Mouse (Mus musculus): ENCODE results near the gene Sorl1. TPM values are rescaled to one million over a fixed set of nuclear protein-coding genes. Genes with fewer than 3 reads are reported as not detected.

Gene Sorl1
- polyA plus RNA-seq, 1 experiment: under 0.01 TPM

DNA sequence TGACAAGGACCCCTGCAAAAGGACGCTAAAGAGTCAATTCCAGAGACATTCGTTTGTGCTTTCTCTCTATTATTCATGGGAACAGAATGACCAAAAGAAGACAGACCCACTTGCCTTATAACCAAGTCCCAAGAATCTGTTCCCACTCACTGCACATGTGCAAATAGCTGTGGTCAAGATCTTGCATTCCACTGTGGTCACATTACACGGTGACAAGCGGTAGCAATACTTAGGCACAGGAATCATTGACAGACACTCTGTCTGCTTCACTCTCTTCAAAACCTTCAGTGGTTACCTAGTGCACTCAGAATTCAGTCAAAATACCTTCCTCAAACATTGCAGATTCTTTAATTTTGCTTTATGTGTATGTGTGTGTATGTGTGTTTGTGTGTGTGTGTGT, 36.2 kb downstream of the Sorl1 start:
- Histone ChIP-seq H3K4me3 (replicated peaks) (no peak overlapping the region), H3K9me3 (ENCODE audit: control insufficient read depth, low read length) (no peaks in the 10 kb centered on the region), H3K4me1 (ENCODE audit: control insufficient read depth) (no peaks in the 10 kb centered on the region), H3K27me3 (ENCODE audit: control insufficient read depth) (no peaks in the 10 kb centered on the region), H3K36me3 (ENCODE audit: control insufficient read depth) (no peaks in the 10 kb centered on the region)
- TF ChIP-seq GATA1 (IDR thresholded peaks at IDR 0.05; ENCODE audit: low read length) (no peak), TAL1 (IDR thresholded peaks at IDR 0.05; ENCODE audit: low read length) (no peak)

DNA sequence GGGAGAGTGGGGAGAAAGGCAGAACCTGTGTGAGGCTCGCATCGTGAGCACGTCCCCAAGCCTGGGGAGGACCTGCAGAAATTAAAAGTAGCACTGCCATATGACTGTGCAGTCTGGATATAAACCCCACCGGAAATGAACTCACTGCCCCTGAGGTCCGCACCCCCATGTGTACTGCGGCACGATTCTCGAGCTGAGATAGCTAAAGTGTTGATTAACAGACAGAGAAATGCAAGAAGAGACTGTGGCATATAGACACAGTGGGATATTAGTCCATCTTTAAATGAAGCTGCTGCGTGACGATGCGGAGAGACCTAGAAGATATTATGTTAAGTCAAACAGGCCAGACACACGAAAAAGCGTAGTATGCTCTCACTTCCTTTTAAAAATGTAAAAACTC, 38.1 kb downstream of the Sorl1 start:
- no peak for TF ChIP-seq TAL1 (IDR thresholded peaks at IDR 0.05; ENCODE audit: low read length)
- no peak for TF ChIP-seq GATA1 (IDR thresholded peaks at IDR 0.05; ENCODE audit: low read length)
- H3K4me3 ChIP-seq (replicated peaks): no peak overlapping the region

DNA sequence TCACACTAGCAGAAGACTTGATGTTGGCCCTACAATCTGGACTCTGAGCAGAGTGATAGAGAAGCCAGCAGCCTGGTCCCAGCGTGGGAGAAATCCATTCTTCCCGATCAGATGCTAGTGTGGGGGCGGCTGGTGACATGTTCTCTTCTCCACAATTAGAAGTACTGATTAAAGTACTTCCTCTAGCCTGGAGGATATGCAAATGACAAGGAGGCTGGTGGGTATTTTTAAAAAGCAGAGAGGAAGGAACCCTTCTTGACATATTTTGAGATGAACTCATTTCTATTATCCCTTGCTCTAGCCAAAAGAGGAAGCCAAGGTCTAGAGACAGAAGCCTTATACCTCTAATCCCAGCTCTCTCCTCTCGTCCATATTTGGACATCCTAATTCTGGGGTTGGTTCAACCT, 40.4 kb downstream of the Sorl1 start:
- Histone ChIP-seq H3K4me3 (replicated peaks) (no peak overlapping the region), H3K9me3 (ENCODE audit: control insufficient read depth, low read length) (no peaks in the 10 kb centered on the region), H3K27me3 (ENCODE audit: control insufficient read depth) (no peaks in the 10 kb centered on the region), H3K36me3 (ENCODE audit: control insufficient read depth) (no peaks in the 10 kb centered on the region), H3K4me1 (ENCODE audit: control insufficient read depth) (no peaks in the 10 kb centered on the region)
- TF ChIP-seq GATA1 (IDR thresholded peaks at IDR 0.05; ENCODE audit: low read length) (no peak), TAL1 (IDR thresholded peaks at IDR 0.05; ENCODE audit: low read length) (no peak)

More for the DNA sequence above, 38.1 kb downstream of the Sorl1 start:
- Histone ChIP-seq H3K36me3 (ENCODE audit: control insufficient read depth) (no peaks in the 10 kb centered on the region), H3K9me3 (ENCODE audit: control insufficient read depth, low read length) (no peaks in the 10 kb centered on the region), H3K4me1 (ENCODE audit: control insufficient read depth) (no peaks in the 10 kb centered on the region), H3K27me3 (ENCODE audit: control insufficient read depth) (no peaks in the 10 kb centered on the region)

DNA sequence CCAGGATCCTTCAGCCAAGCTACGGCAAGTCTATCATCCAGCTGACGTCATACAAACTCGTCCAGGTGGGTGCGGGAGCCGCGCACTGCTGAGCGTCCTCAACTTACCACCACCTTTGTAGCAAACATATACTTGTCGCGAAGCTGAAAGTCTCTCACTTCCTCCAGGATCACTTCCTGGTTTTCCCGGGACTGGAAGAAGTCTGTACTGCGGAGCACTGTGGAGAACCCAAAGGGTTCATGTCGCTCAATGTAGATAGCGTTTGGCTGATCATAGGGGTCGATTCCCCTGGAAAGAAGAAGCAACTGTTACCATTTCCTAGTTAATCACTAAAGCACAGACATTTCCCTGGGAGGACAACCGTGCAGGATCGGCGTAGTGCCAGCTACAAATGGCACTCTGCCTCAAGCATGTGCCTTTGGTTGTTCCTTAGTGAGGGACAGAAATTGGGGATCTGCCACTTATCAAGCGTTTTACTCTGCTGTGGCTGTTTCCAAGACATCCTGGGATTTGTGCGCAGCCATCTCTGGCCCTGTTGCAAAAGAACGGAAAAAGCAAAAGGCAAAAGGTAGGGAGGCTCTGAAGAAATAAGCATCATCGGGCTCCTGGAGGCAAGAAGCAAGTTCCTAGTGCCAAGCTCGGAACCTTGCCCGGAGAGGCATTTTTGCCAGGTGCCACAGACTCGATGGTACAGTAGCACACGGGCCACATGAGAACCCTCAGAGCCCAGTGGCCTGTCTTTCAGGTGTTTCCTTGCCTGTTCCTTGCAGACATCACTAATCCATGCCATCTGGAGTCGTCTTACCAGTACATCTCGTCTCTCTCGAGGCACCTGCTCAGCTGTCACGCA, 42.2 kb downstream of the Sorl1 start:
- TF ChIP-seq TAL1 (IDR thresholded peaks at IDR 0.05; ENCODE audit: low read length) (no peak), GATA1 (IDR thresholded peaks at IDR 0.05; ENCODE audit: low read length) (no peak)
- Histone ChIP-seq H3K9me3 (ENCODE audit: control insufficient read depth, low read length) (no peaks in the 10 kb centered on the region), H3K4me1 (ENCODE audit: control insufficient read depth) (no peaks in the 10 kb centered on the region), H3K4me3 (replicated peaks) (no peak overlapping the region), H3K36me3 (ENCODE audit: control insufficient read depth) (no peaks in the 10 kb centered on the region), H3K27me3 (ENCODE audit: control insufficient read depth) (no peaks in the 10 kb centered on the region)

DNA sequence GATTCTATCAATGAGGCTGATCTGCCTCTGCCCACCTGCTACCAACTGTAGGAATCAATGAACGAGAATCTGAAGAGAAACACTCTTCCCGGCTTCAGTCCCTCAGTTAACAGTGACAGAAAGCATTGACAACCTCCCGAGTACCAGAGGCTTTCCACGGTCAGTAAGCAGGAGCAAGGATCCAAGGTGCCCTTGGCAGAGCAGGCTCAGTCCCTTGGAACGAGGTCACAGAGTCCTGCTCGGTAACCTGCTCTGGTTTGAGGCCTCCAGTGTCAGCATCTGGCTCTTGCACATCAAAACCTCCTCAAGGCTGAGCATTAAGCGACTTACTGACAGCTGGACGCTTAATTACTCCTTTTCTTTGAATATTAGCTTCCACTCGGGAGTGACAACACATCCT, 43.4 kb downstream of the Sorl1 start:
- H3K27me3 ChIP-seq (ENCODE audit: control insufficient read depth): no peaks in the 10 kb centered on the region
- H3K9me3 ChIP-seq (ENCODE audit: control insufficient read depth, low read length): no peaks in the 10 kb centered on the region
- no peaks in the 10 kb centered on the region for H3K4me1 ChIP-seq (ENCODE audit: control insufficient read depth)
- no peaks in the 10 kb centered on the region for H3K36me3 ChIP-seq (ENCODE audit: control insufficient read depth)
- TF ChIP-seq TAL1 (IDR thresholded peaks at IDR 0.05; ENCODE audit: low read length) (no peak), GATA1 (IDR thresholded peaks at IDR 0.05; ENCODE audit: low read length) (no peak)
- H3K4me3 ChIP-seq (replicated peaks): no peak overlapping the region

DNA sequence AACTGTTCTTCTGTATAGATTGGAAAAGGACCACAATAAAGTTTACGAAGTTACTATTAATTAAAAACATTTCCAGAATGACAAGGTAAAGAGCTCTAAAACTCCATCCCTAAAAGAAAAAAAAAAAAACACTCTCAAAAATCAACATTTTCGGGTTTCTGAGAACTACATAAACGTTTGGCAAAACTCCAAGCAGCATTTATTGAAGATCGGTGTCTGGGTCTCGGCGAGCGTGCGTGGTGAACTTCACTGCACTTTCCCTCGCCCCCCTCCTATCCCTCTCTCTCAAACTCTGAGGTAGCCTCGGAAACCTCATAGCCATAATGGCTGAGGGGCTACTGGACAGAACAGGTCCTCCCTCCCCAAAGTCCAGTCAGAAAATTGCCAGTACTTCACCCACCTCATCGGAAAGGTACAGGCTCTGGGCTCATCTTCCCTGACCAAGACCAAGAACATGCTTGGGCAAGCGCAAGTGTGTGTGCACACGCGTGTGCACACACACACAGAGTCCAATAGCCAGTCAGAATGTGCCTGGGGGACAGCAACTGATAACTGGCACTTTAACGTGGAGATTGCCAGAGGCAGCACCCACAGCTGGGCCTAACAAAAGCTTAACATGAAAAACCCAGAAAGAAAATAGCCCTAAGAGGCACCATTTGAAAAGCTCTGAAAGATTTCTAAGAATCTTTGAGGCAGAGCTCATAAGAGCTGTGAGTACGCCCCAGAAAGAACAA, 46.8 kb downstream of the Sorl1 start:
- Histone ChIP-seq H3K4me3 (replicated peaks) (no peak overlapping the region), H3K36me3 (ENCODE audit: control insufficient read depth) (no peaks in the 10 kb centered on the region), H3K4me1 (ENCODE audit: control insufficient read depth) (no peaks in the 10 kb centered on the region), H3K27me3 (ENCODE audit: control insufficient read depth) (no peaks in the 10 kb centered on the region), H3K9me3 (ENCODE audit: control insufficient read depth, low read length) (no peaks in the 10 kb centered on the region)
- TF ChIP-seq GATA1 (IDR thresholded peaks at IDR 0.05; ENCODE audit: low read length) (no peak), TAL1 (IDR thresholded peaks at IDR 0.05; ENCODE audit: low read length) (no peak)

DNA sequence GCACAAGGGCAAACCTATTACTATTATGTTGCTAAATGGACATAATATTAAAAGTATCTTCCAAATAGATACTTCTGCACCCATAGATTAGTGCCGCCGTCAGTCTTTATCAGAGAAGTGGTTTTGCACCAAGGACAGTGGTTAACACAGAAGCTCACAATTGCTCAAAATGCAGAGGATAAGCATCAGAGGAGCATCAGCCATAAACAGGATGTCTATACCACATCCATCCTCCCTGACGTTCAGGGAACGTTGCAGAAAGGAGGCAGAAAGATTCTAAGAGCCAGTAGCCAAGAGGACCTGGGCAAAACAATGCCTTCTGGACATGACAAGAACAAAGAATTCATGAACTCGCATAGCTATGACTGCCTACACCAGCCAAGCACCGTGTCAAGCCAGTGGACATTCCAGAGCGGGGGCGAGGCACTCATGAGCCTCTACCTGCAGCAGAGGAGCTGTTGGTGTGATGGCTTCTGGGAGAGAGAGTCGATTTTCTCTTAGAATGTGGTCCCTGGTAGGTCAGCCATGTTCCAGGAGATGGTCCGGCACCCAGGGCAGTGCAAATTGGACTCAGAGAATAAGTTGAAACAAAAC, 47.7 kb downstream of the Sorl1 start:
- Histone ChIP-seq H3K36me3 (ENCODE audit: control insufficient read depth) (no peaks in the 10 kb centered on the region), H3K4me3 (replicated peaks) (no peak overlapping the region)

DNA sequence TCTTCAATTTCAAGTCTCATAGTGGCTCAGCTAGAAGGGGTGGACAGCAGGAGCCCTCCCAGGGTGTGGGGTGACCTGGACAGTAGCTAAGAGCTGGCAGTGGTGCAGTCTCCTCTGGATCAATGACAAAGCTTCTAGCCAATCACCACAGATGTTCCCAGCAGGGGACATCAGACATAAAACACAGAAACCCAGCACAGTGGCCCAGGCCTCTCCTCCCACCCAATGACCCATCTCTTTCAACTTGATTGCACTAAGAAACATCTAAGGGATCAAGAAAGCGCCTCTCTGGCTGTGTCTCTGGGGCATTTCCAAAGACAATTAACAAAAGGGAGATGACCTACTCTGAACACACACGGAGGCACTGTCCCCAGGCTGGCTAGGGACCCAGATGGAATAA, 48.9 kb downstream of the Sorl1 start:
- Histone ChIP-seq H3K9me3 (ENCODE audit: control insufficient read depth, low read length) (no peaks in the 10 kb centered on the region), H3K4me1 (ENCODE audit: control insufficient read depth) (no peaks in the 10 kb centered on the region), H3K36me3 (ENCODE audit: control insufficient read depth) (no peaks in the 10 kb centered on the region), H3K4me3 (replicated peaks) (no peak overlapping the region), H3K27me3 (ENCODE audit: control insufficient read depth) (no peaks in the 10 kb centered on the region)
- no peak for TF ChIP-seq TAL1 (IDR thresholded peaks at IDR 0.05; ENCODE audit: low read length)
- TF ChIP-seq GATA1 (IDR thresholded peaks at IDR 0.05; ENCODE audit: low read length): no peak

More for the DNA sequence above, 47.7 kb downstream of the Sorl1 start:
- Histone ChIP-seq H3K4me1 (ENCODE audit: control insufficient read depth) (no peaks in the 10 kb centered on the region), H3K9me3 (ENCODE audit: control insufficient read depth, low read length) (no peaks in the 10 kb centered on the region), H3K27me3 (ENCODE audit: control insufficient read depth) (no peaks in the 10 kb centered on the region)
- TF ChIP-seq TAL1 (IDR thresholded peaks at IDR 0.05; ENCODE audit: low read length): no peak
- TF ChIP-seq GATA1 (IDR thresholded peaks at IDR 0.05; ENCODE audit: low read length): no peak

DNA sequence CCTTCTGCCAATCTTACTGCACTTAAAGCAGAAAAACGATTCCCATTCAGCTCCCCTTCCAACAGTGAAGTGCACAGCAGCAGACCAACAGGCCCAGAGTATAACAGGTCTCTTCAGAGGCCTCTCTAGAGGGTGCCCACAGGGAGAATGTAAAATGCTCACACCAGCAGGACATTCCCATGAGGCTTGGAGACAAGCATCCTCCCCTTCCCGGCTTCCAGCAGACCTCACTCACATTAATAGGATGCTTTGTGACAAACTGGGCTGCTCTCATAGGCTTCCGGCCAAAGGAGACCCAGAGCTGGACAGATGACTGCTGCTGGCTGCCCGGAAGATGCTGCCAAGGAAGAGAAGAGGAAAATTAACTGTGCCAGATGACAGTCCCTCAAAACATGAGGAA, 52.1 kb downstream of the Sorl1 start:
- H3K4me1 ChIP-seq (ENCODE audit: control insufficient read depth): no peaks in the 10 kb centered on the region
- TF ChIP-seq GATA1 (IDR thresholded peaks at IDR 0.05; ENCODE audit: low read length): no peak

More for the DNA sequence above, 52.1 kb downstream of the Sorl1 start:
- Histone ChIP-seq H3K36me3 (ENCODE audit: control insufficient read depth) (no peaks in the 10 kb centered on the region), H3K27me3 (ENCODE audit: control insufficient read depth) (no peaks in the 10 kb centered on the region), H3K9me3 (ENCODE audit: control insufficient read depth, low read length) (no peaks in the 10 kb centered on the region), H3K4me3 (replicated peaks) (no peak overlapping the region)
